Mouse (Mus musculus) stomach, embryonic 16.5 days (tissue): ENCODE measurements around the gene Atp5g3. TPM values are rescaled to one million over a fixed set of nuclear protein-coding genes. Genes with fewer than 3 reads are reported as not detected.
A peak's percentile ranks its signal among the peaks of the same experiment; 100 is the strongest.

Experiments used
- ATAC-seq: fragments of 200-750 bp; cut with Nextera tagmentation; 2 replicates; pipeline ENCODE4 v1.8.0; 2017; ENCODE audit warnings: moderate number of reproducible peaks, moderate TSS enrichment; ENCODE audit not compliant: insufficient read depth, low FRiP score
- H3K27ac ChIP-seq: fragments of 300-500 bp; sonication (generic); 2 replicates; pipeline ENCODE4 v1.5.1; 2014; ENCODE audit warnings: low read length
- H3K27me3 ChIP-seq: fragments of 300-500 bp; sonication (generic); 2 replicates; pipeline ENCODE4 v1.6.1; 2014; ENCODE audit warnings: low read length, control low read depth, mixed read lengths; ENCODE audit not compliant: control insufficient read depth, insufficient read depth
- H3K36me3 ChIP-seq: fragments of 300-500 bp; sonication (generic); 2 replicates; pipeline ENCODE4 v1.6.1; 2014; ENCODE audit warnings: low read length; ENCODE audit not compliant: control insufficient read depth, insufficient read depth
- H3K4me1 ChIP-seq: fragments of 300-500 bp; sonication (generic); 2 replicates; pipeline ENCODE4 v1.6.1; 2014; ENCODE audit warnings: low read length, control low read depth, mixed read lengths; ENCODE audit not compliant: control insufficient read depth, insufficient read depth
- H3K4me2 ChIP-seq: fragments of 300-500 bp; sonication (generic); 2 replicates; pipeline ENCODE4 v1.6.1; 2014; ENCODE audit warnings: low read depth, low read length, mixed read lengths
- H3K4me3 ChIP-seq: fragments of 300-500 bp; sonication (generic); replicated peaks from 2 replicates; pipeline ENCODE4 v1.5.1; 2014; ENCODE audit warnings: mild to moderate bottlenecking, low read length
- H3K9ac ChIP-seq: fragments of 300-500 bp; sonication (generic); 2 replicates; pipeline ENCODE4 v1.6.1; 2014; ENCODE audit warnings: low read length
- H3K9me3 ChIP-seq: fragments of 300-500 bp; sonication (generic); replicated peaks from 2 replicates; pipeline ENCODE4 v1.6.1; 2016; ENCODE audit warnings: low read length, control low read depth; ENCODE audit not compliant: control insufficient read depth
- WGBS: fragments of 180-500 bp; shearing (Covaris S2); extraction: QIAGEN DNeasy Blood & Tissue Kit; methylation state at CpG from one replicate; pipeline ENCODE4 v1.1.7; 2014; 5-methylcytosine and 5-hydroxymethylcytosine counted together
- polyA plus RNA-seq: library from polyadenylated mRNA; unstranded; fragments of >200 nt; fragmentation: Nextera tagmentation; extraction: Ambion mirVana; gene quantifications from 2 replicates; pipeline ENCODE4 v1.2.1, GENCODE M21; 2015

Gene Atp5g3
- polyA plus RNA-seq, 1 experiment from 2014 or later = 1,187 TPM

- Histone ChIP-seq H3K27me3 (no peaks in the 10 kb centered on the region), H3K27ac (peak overlapping the region; percentile 89), H3K4me3 (peak overlapping the region; percentile 98), H3K9me3 (no peaks in the 10 kb centered on the region), H3K4me2 (peak overlapping the region; percentile 65), H3K4me1 (0 out of 2 replicates have a peak, but pooled peaks cover 5% of the 10 kb centered on the region), H3K9ac (peak overlapping the region; percentile 96), H3K36me3 (no peaks in the 10 kb centered on the region)
- WGBS = under 1% methylated on average over 52 of the region's 54 CpGs
- ATAC-seq = peak; percentile 44
Measured at GRCm38 (mm10) chr2:73891701-73892463, 19.2 kb downstream of the Atp5g3 start.

DNA sequence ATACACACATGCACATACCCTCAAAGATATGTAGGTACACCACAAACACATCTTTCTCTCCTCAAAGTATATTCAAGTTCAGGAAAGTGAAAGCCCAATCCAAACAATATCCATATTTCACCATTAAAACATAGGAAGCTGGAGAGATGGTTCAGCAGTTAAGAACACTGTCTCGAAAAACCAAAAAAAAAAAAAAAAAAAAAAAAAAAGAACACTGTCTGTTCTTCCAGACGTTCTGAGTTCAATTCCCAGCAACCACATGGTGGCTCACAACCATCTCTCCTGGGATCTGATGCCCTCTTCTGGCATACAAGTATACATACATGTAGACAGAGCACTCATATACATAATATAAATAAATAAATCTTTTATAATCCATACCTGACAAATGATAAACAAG, 25.1 kb downstream of the Atp5g3 start:
- no peak overlapping the region for H3K4me3 ChIP-seq
- 77% methylated on average over 2 of the region's 2 CpGs for WGBS
- no peak overlapping the region for H3K9ac ChIP-seq
- H3K4me2 ChIP-seq = no peak overlapping the region
- no peaks in the 10 kb centered on the region for H3K9me3 ChIP-seq
- no peaks in the 10 kb centered on the region for H3K27me3 ChIP-seq
- no peaks in the 10 kb centered on the region for H3K36me3 ChIP-seq
- no peaks in the 10 kb centered on the region for H3K4me1 ChIP-seq
- ATAC-seq = no peak
- no peak overlapping the region for H3K27ac ChIP-seq

GRCm38 (mm10) chr2:73877891-73878290, 33.2 kb downstream of the Atp5g3 start:
- Histone ChIP-seq H3K27ac (no peak overlapping the region), H3K9ac (no peak overlapping the region), H3K27me3 (no peaks in the 10 kb centered on the region), H3K4me3 (no peak overlapping the region), H3K36me3 (no peaks in the 10 kb centered on the region), H3K4me1 (no peaks in the 10 kb centered on the region), H3K4me2 (no peak overlapping the region), H3K9me3 (no peaks in the 10 kb centered on the region)
- WGBS = 92% methylated on average over 2 of the region's 2 CpGs
- no peak for ATAC-seq

DNA sequence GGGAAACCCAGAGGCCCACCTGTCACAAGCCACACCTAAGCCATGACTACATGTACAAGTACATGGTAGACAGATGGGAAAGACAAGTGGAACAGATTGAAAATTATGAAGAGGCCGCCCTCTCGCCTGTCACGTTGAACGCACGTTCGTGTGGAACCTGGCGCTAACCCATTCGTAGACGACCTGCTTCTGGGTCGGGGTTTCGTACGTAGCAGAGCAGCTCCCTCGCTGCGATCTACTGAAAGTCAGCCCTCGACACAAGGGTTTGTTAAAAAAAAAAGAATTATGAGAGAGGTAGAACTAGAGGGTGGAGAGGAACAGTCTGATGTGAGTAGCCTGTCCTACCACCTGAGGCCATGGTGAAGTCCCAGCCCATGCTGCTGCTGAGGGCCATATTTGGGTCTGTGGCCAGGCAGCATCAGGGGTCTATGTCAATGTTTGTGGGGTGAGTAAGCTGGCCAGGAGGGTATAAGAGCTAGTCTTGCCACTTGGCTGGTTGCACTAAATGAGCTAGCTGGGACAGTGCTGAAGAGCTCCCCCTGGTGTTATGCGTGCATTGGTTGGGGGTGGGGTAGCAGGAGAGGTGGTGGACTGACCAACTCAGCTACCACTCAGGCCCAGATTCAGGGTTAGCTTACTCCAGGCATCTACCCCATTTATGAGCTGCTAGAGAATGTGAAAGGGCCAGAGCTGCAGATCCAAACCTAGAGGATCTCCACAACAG, 43.2 kb downstream of the Atp5g3 start:
- Histone ChIP-seq H3K27ac (no peak overlapping the region), H3K9me3 (no peaks in the 10 kb centered on the region), H3K4me3 (no peak overlapping the region), H3K4me1 (no peaks in the 10 kb centered on the region), H3K36me3 (no peaks in the 10 kb centered on the region), H3K4me2 (no peak overlapping the region), H3K9ac (no peak overlapping the region), H3K27me3 (no peaks in the 10 kb centered on the region)
- ATAC-seq = no peak; the same call in 1 of the 2 replicates
- WGBS = 79% methylated on average over 16 of the region's 16 CpGs

- Histone ChIP-seq H3K27me3 (no peaks in the 10 kb centered on the region), H3K4me2 (no peak overlapping the region), H3K9me3 (no peaks in the 10 kb centered on the region), H3K27ac (no peak overlapping the region; the same call in 1 of the 2 replicates), H3K36me3 (no peaks in the 10 kb centered on the region), H3K9ac (no peak overlapping the region), H3K4me1 (0 out of 2 replicates have a peak, but pooled peaks cover 2% of the 10 kb centered on the region), H3K4me3 (no peak overlapping the region)
- WGBS = 70% methylated on average over 4 of the region's 4 CpGs
- no peak for ATAC-seq
Measured at GRCm38 (mm10) chr2:73860046-73860624, 51.0 kb downstream of the Atp5g3 start.

Other genes starting within 250 kb of the Atp5g3 start
- gene Chn1, start 136.0 kb downstream of the Atp5g3 start, polyA plus RNA-seq = 13.1 and 14.5 TPM in 2 replicates
- gene Atf2, start 18.7 kb downstream of the Atp5g3 start, polyA plus RNA-seq = 60.2 and 65.4 TPM in 2 replicates